Mouse (Mus musculus): Measurements from ENCODE around the gene Rph3al.

DNA sequence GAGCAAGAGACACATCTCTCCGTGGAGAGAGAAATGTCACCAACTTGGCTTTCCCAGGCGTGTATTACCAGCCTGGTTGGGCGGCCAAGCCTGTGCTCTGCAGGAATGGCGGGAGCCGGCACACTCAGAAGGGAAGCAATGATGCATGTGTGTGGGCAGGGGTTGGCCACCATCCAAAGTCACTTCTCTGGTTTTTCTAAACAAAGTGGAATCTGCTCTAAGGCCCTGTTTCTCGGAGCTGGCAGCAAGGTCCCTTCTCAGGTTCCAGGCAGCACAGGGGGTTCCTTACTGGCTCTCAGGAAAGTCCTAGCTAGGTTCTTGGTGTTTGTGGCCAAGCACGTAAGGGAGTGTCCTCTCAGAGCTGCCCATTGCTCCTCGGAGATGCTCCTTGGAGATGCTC is 58.2 kb downstream of the Rph3al start:
- TF ChIP-seq CTCF (conservative IDR thresholded peaks at IDR 0.05; ENCODE audit: insufficient read depth, insufficient read length, low read depth, low read length) (no peak), POLR2A (IDR thresholded peaks at IDR 0.05; ENCODE audit: low read depth, low read length) (no peak)
